Mouse (Mus musculus): ENCODE measurements around the gene Cox4i1.

Cox4i1 gene

GRCm38 (mm10) chr8:120667561-120668373 lies at the start of gene Cox4i1, which contains the start of gene Gm27021:
Gene Cox4i1 (plus strand): TSS chr8:120668222.
Gene Gm27021 (minus strand): TSS chr8:120668079.
- in situ Hi-C loops (cut with MboI, MseI), result no loop called here

DNA sequence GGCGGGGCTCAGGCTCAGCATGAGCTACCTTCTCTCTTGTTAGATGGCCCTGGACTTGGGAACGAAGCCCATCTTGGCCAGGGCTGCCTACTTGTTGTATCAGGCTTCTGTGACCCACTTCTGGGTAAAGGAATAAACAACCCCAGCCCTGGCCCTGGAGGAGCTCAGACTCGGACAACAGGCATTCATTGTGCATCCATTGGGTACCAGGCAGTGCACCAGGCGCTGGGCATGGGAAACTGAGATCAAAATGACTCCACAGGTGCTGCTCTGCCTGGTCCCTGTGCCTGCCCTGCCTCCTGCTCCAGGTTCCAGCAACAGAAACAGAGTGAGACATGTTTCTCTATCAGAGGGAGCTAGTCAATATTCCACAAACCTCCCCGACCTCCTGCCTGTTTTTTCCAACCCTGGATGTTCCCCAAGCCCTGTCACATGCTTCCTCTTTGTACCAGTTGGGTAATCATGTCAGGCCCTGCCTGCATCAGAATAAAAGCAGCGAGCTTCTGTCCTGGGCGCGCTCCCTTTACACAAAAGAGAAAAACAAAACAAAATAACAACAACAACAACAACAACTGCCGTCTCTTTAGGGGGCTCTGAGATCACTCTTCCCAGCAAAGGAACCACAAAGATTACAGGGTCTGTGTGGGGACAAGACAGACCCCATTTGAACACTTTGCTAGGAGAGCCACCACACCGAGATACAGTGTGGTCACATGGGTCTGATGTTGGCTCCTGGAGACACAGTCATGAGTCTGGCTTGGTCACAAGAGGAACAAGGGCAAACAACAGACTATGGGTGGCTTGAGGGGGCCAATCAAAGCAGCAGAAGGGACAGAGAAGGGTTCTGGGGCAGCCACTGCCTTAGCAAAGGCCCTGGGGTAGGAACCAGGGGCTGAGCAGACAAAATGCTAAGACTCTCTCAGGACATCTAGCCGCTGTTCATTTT lies 48.5 kb upstream of the Cox4i1 start:
- in situ Hi-C loops (cut with MboI, MseI), result no loop called here

GRCm38 (mm10) chr8:120620441-120620840 lies 47.6 kb upstream of the Cox4i1 start:
- in situ Hi-C loops (cut with MboI, MseI), result no loop called here

DNA sequence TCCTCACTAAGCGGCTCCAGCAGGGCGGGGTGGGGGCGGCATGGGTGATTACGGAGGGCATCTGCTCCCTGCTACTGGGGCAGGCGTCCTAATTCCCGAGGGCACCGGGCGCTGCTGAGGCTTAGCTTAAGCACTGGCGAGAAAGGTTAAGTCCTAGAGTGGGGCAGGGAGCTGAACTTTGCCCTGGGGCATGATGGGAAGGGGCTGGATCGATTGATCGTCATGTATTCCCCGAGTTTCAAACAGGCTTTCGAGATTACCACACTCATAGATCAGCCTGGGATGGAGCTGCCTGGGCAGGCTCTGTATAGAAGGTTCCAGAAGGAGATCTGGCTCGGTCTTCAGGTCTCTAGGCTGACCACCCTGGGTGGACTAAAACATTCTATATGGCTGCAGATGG lies 45.9 kb upstream of the Cox4i1 start:
- in situ Hi-C loops (cut with MboI, MseI), result no loop called here

DNA sequence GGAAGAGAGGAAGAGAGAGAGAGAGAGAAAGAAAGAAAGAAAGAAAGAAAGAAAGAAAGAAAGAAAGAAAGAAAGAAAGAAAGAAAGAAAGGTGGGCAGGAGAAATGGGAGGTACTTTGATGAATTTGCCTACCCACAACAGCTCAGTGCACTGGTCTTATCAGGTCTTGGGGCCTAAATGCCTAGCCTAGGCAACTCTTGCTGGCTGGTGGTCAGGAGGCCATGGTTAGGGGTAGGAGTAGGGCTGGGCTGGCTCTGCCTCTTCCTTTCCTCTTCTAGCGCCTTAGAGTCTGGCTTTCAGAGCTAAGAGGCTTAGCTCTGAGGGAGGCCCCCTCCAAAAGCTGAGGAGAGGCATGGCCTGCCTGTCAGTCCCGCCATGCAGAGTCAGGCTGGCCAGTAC lies 44.4 kb upstream of the Cox4i1 start:
- in situ Hi-C loops (cut with MboI, MseI), result no loop called here

DNA sequence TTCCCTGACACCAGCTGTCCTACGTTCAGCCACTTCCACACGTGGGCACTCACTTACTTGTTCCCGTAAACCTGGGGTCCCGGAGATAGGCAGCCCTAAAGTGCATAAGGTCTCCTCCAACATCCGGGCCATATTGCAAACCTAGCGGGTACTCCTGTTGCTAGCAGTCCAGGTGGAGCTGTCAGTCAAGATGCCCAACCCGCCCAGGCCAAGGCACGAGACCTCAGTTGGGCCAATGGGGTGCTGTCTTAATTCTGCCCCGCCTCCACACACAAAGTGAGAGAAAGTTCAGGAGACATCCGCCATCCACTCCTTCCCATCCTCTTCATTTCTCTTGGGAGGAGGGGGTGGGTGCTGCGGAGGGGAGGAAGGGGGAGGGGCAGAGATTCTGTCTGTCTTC lies 41.6 kb upstream of the Cox4i1 start:
- in situ Hi-C loops (cut with MboI, MseI), result no loop called here

DNA sequence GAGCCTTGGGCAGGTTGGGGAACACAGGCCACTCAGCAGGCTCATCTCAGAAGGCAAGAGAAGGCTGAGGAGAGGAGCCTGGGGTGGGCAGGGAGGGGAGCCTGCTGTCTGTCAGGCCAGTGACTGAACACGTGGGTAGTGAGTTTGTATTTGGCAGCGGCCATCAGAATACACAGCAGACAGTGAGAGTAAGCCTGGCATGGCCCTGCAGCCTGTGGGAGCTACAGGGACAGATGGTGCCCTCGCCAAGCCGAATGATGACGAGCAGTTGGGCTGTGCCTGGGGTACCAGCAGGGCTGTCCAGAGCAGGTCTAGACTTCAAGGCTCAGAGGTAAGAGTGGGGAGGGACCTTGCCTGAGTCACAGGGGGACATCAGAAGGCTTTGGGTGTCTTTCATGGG lies 40.7 kb upstream of the Cox4i1 start:
- in situ Hi-C loops (cut with MboI, MseI), result no loop called here

- in situ Hi-C loops (cut with MboI, MseI), result loop anchor here (10.0 kb wide), 1 partner anchor 1135 kb away; no protein-coding TSS in a partner anchor
These were observed 38.0 kb upstream of the Cox4i1 start for GRCm38 (mm10) chr8:120630031-120630430.

- in situ Hi-C loops (cut with MboI, MseI), result loop anchor here (10.0 kb wide), 1 partner anchor 1134 kb away; no protein-coding TSS in a partner anchor
These were observed 37.2 kb upstream of the Cox4i1 start for GRCm38 (mm10) chr8:120630848-120631247.

DNA sequence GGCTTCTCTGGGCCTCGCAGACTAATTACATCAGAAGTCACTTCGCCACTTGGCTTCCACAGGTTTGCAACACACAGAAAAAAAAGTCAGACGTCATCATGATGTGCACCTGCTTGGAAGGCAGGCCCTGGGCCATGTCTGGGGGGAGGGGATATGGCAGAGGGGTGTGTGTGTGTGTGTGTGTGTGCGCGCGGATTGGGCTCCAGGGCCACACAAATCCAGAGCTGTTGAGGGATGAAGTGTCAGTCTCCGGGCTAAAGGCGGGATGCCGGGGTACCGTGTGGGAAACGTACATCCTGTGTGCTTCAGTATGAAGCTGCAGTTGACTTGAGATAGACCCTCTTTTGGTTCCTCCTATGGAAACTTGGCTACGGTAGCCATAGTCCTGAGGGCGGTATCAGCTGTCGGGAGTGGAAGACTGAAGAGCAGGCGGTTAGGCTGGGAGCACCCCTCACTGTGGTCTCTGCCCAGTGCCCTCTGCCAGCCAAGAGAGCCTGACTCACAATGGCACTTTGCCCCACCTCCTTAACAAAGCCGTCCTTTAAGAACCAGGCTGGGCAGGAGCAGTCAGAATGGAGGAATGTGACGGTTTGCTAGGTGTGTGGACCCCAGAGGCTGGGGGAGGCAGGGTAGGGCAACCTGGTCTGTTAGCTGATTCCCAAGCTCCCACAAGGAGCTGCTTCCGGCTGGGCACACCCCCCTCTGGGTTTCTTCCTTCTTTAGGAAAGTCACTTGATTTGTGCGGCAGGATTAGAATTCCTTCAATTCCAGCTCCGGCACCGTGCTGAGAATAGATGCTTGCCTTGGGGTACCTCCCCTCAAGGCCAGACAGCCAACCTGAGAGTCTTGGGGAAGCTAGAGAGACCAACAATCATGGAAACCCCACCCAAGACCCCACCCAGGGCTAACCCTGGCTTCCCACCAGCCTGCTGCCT lies 36.3 kb upstream of the Cox4i1 start:
- in situ Hi-C loops (cut with MboI, MseI), result loop anchor here (10.0 kb wide), 1 partner anchor 1133 kb away; no protein-coding TSS in a partner anchor

- in situ Hi-C loops (cut with MboI, MseI), result loop anchor here (10.0 kb wide), 1 partner anchor 1132 kb away; no protein-coding TSS in a partner anchor
These were observed 34.9 kb upstream of the Cox4i1 start for GRCm38 (mm10) chr8:120632969-120633664.

- in situ Hi-C loops (cut with MboI, MseI), result loop anchor here (10.0 kb wide), 1 partner anchor 1131 kb away; no protein-coding TSS in a partner anchor
These were observed 34.3 kb upstream of the Cox4i1 start for GRCm38 (mm10) chr8:120633665-120634271.

GRCm38 (mm10) chr8:120634329-120634839 lies 33.6 kb upstream of the Cox4i1 start:
- in situ Hi-C loops (cut with MboI, MseI), result loop anchor here (10.0 kb wide), 1 partner anchor 1130 kb away; no protein-coding TSS in a partner anchor

DNA sequence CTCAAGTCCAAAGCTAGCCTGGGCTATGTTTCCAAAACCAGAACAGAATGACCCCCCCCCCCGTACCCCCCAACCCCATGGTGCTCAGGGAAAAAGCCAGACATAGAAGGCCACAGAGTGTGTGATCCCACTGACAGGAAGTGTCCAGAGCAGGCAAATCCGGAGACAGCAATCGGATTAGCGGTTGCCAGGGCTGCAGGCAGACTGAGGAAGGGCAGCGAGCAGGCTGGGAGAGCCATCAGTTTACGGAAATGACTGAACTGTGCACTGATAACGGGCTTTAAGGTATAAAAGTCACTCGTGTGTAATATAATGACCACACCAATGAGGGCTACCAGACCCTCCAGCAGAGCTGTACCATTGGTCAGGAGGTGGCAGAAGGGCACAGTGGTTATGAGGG lies 26.8 kb upstream of the Cox4i1 start:
- in situ Hi-C loops (cut with MboI, MseI), result loop anchor here (10.0 kb wide), 1 partner anchor 694 kb away; no protein-coding TSS in a partner anchor

DNA sequence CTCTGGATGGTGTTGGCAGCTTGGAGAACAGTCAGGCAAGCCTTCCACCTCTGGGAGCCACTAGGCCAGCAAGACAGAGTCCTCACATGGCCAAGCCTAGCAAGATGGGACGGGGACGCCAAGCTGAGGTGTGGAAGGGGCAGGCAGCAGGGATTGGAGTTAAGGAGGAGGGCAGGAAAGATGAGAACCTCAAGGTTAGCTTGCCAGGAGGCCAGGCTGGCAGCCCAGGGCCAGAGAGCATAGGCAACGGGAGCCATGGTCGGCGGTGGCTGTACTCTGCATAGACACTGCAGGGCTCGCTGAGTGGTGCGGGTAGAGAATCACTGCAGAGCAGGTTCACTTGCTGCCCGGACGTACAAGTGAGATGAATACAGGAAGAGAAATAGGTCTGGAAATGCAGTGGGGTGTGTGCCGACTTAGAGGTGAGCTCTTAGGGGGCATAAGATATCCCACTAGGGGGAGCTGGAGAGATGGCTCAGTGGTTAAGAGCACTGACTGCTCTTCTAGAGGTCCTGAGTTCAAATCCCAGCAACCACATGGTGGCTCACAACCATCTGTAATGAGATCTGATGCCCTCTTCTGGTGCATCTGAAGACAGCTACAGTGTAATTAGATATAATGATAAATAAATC lies 25.9 kb upstream of the Cox4i1 start:
- in situ Hi-C loops (cut with MboI, MseI), result loop anchor here (10.0 kb wide), 1 partner anchor 693 kb away; no protein-coding TSS in a partner anchor

GRCm38 (mm10) chr8:120644663-120645062 lies 23.4 kb upstream of the Cox4i1 start:
- in situ Hi-C loops (cut with MboI, MseI), result loop anchor here (10.0 kb wide), 1 partner anchor 690 kb away; no protein-coding TSS in a partner anchor

DNA sequence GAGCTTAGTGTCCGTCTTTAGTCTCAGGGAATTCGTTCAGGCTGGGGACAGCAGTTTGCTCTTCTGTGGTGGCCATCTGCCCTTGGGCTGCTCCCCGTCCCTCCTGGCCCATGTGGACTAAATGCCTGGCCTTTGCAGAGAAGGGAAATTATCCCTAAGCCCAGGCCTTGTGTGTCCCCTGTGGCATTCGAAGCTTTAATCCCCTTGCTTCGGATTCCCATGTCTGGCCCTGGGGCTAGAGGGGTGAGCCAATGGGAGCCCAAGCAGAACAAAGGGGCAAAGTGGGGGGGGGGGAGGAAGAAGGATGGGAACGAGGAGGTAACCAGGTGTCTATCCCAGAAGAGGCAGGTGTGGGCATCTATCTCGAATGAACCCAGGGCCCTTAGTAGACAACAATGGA lies 20.5 kb upstream of the Cox4i1 start, which contains the start of gene 1190005I06Rik:
Gene 1190005I06Rik, minus strand, starts transcription at position 101 of the 400 bp plus-strand sequence.
- in situ Hi-C loops (cut with MboI, MseI), result loop anchor here (10.0 kb wide), 1 partner anchor 687 kb away; no protein-coding TSS in a partner anchor

DNA sequence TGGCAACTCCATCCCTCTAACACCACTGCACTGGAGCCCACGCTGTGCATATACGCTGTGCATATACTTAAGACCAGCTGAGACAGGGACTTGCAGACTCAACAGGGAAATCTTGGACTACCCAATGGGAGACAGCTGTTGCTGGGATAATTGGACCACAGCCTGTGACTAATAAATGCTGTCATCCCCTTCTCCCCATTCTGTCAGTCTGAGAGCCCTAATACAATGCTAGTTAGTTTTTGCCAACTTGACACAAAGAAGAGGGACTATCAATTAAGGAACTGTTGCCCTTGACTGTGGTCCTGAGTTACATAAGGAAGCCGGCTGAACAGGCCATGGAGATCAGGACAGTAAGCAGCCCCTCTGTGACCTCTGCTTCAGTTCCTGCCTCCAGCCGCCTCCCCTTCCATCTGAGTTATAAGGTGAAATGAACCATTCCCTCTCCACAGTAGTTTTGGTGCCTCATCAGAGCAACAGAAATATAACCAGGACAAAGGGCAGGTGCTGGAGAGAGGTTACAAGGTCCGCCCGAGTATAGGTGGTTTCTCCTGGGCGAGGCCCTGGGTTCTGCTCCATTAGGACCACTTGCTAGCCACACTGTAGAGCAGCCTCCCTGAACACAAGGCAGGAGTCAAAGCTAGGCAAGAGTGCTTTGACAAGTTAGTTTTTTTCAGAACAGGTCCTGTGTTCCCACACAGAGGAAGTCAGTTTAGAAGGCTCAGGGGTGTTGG lies 11.5 kb upstream of the Cox4i1 start:
- in situ Hi-C loops (cut with MboI, MseI), result no loop called here
